In the genomic region with DNA sequence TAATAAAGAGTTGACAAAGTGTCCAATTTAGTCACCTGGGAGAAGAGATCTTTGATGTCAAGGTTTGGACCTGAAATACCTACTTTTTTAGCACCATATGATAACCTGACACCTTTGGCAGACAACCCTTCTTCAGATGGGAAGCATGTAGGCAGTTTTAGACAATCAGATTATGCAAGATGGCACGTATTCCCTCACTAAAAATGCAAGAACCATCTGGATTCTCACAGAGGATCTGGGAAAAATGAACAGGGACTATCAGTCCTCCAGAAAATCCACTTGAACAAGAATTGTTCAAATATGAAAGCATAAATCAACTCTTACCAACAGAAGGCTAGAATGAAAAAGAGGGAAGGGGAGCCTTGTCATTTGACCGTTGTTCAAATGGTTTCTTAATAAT, we compare ENCODE assay signal across 18 mouse cellular contexts.
"Had no signal": no experiment of that assay in that cellular context is flagged by ENCODE, and none has a peak within 500 bp of the region (broad histone marks: within the 10 kb centered on the region; RNA-seq: fewer than 3 reads in every experiment).

No protein-coding gene starts in this region.

- DNase-seq: gastrocnemius, postnatal 14 days; gastrocnemius, postnatal 36 days; heart, adult 11 months; heart, adult 2 months; heart, postnatal 10 days; heart, postnatal 4 days; kidney, adult 18-20 months; kidney, adult 8-10 months; kidney, postnatal 10 days; kidney, postnatal 25 days; kidney, postnatal 4 days; liver; liver, embryonic 13.5 days; liver, postnatal 0 days had no signal

- ATAC-seq: hindbrain, embryonic 16.5 days; inflammation-experienced regulatory T-cells, adult 6 months; intestine, embryonic 15.5 days; intestine, postnatal 0 days; liver, postnatal 0 days had no signal
